Mouse (Mus musculus) intestine, postnatal 0 days (tissue): ENCODE data around the gene Zfp763. TPM values are rescaled to one million over a fixed set of nuclear protein-coding genes. Genes with fewer than 3 reads are reported as not detected.
A peak's percentile ranks its signal among the peaks of the same experiment; 100 is the strongest.
"Not testable (repeated sequence)": the region's sequence is repeated elsewhere in the genome, so short reads cannot be mapped to it uniquely, and the experiment has no call there.

Source experiments
- ATAC-seq: fragments of 200-750 bp; cut with Nextera tagmentation; 2 replicates; pipeline ENCODE4 v1.8.0; 2017; ENCODE audit warnings: mild to moderate bottlenecking, moderate TSS enrichment, moderate library complexity
- H3K27ac ChIP-seq: fragments of 300-500 bp; sonication (generic); 2 replicates; pipeline ENCODE4 v1.5.1; 2014; ENCODE audit warnings: mild to moderate bottlenecking, low read depth, low read length, moderate library complexity
- H3K27me3 ChIP-seq: fragments of 300-500 bp; sonication (generic); replicated peaks from 2 replicates; pipeline ENCODE4 v1.6.1; 2014; ENCODE audit warnings: low read length, mixed read lengths; ENCODE audit not compliant: control insufficient read depth, insufficient read depth
- H3K36me3 ChIP-seq: fragments of 300-500 bp; sonication (generic); 2 replicates; pipeline ENCODE4 v1.6.1; 2014; ENCODE audit warnings: mild to moderate bottlenecking, moderate library complexity; ENCODE audit not compliant: control insufficient read depth, insufficient read depth
- H3K4me1 ChIP-seq: fragments of 300-500 bp; sonication (generic); replicated peaks from 2 replicates; pipeline ENCODE4 v1.6.1; 2014; ENCODE audit warnings: antibody characterized with exemption, low read length, mixed read lengths; ENCODE audit not compliant: control insufficient read depth, insufficient read depth
- H3K4me2 ChIP-seq: fragments of 300-500 bp; sonication (generic); replicated peaks from 2 replicates; pipeline ENCODE4 v1.6.1; 2014; ENCODE audit warnings: low read depth, mild to moderate bottlenecking, moderate library complexity
- H3K4me3 ChIP-seq: fragments of 300-500 bp; sonication (generic); 2 replicates; pipeline ENCODE4 v1.5.1; 2014; ENCODE audit warnings: low read depth, low read length
- H3K9ac ChIP-seq: fragments of 300-500 bp; sonication (generic); 2 replicates; pipeline ENCODE4 v1.6.1; 2014; ENCODE audit warnings: mild to moderate bottlenecking, low read depth, low read length
- H3K9me3 ChIP-seq: fragments of 300-500 bp; sonication (generic); 2 replicates; pipeline ENCODE4 v1.6.1; 2016; ENCODE audit warnings: mixed run types; ENCODE audit not compliant: control insufficient read depth
- CTCF ChIP-seq: sonication (generic); IDR thresholded peaks from 2 replicates; pipeline ENCODE4 v1.5.1; 2016; ENCODE audit warnings: low read depth, mild to moderate bottlenecking, control low read depth, antibody characterized with exemption, moderate library complexity
- WGBS: fragments of 180-500 bp; shearing (Covaris S2); extraction: QIAGEN DNeasy Blood & Tissue Kit; methylation state at CpG from one replicate; pipeline ENCODE4 v1.1.7; 2014; 5-methylcytosine and 5-hydroxymethylcytosine counted together
- polyA plus RNA-seq: library from polyadenylated mRNA; unstranded; fragments of >200 nt; fragmentation: Nextera tagmentation; extraction: Ambion mirVana; gene quantifications from 2 replicates; pipeline ENCODE4 v1.2.1, GENCODE M21; 2015

The Zfp763 gene
- polyA plus RNA-seq: 3.7 and 4.1 TPM in 2 replicates

DNA sequence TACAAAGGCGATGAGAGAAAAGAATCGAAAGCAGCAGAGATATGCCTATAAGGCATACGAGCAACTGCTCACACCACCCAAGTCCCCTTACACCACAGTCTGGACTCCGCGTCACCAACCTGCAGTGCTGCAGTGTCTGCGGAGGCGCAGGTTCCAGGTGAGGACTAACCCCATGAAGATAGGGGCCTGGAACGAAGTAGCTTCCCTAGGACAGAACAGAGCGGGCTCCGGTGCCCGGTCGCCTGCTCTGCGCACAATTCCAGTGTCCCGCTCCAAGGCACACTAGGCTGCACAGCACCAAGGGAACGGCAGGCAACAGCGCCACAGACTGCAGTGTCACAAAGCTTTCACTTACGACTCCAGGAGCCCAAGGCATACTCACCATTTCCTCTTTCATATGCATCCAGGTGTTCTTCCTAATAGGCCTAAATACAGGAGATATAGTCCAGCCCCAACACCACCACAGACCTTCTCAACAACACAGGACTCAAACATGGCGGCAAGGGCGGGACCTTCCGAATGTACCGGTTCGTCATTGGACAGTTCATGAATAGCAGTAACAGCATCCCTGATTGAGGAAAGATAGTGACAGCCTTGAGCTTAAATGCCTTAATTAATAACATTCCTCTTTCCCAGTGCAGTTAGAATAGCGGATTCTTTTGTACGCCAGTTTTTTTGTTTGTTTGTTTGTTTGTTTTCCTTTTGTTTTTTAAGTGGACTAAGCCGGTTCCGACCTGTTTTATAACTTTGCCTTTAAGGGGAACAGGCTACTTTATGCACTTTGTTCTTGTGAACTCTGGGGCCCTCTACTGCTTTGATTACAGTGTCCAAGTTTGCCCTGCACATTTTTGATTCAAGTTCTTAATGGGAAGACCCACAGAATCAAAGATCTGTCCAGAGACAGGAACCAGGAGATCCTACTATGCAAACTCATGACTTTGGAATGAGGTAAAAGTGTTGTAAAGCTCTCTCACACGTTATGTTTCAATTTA, at the start of gene Zfp763:
TSS of gene Zfp763 (minus strand) at position 503 of the 992 bp plus-strand sequence.
- Histone ChIP-seq H3K9me3 (no peaks in the 10 kb centered on the region), H3K27me3 (no peaks in the 10 kb centered on the region), H3K36me3 (no peaks in the 10 kb centered on the region), H3K9ac (peak within 1 kb of the TSS; percentile 63), H3K4me3 (peak within 1 kb of the TSS; percentile 66), H3K4me1 (no peaks in the 10 kb centered on the region), H3K4me2 (peak within 1 kb of the TSS; percentile 58), H3K27ac (peak within 1 kb of the TSS; percentile 78)
- peak; percentile 46 for TF ChIP-seq CTCF
- ATAC-seq: peak; percentile 96
- 3% methylated on average over 27 of the region's 27 CpGs for WGBS

DNA sequence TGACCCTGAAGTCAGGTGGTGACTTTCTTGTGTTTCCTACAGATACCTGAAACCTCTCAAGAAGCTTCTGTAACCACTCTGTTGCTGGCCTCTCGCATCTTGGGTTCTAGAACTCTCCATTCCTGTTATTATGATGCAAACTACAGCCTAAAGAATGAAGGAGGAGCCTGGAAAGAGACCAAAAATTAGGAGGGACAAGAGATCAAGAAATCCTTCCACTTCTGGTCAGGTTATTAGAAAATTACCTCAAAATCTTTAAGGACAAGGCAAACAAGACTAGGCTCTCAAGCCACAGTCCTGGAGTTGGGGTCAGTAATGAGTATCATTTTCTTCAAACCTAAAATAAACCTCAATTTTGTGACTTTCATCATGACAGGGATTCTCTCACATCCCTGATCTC, 34.8 kb upstream of the Zfp763 start, which contains the start of gene 4921501E09Rik:
TSS of gene 4921501E09Rik (minus strand) at position 101 of the 400 bp plus-strand sequence.
- Histone ChIP-seq H3K9ac (no peak within 1 kb of the TSS), H3K9me3 (no peaks in the 10 kb centered on the region), H3K27me3 (no peaks in the 10 kb centered on the region), H3K36me3 (no peaks in the 10 kb centered on the region), H3K27ac (no peak within 1 kb of the TSS), H3K4me3 (no peak within 1 kb of the TSS), H3K4me2 (no peak within 1 kb of the TSS), H3K4me1 (no peaks in the 10 kb centered on the region)
- WGBS: 58% methylated on average over 1 of the region's 1 CpGs
- TF ChIP-seq CTCF: no peak
- ATAC-seq: no peak

DNA sequence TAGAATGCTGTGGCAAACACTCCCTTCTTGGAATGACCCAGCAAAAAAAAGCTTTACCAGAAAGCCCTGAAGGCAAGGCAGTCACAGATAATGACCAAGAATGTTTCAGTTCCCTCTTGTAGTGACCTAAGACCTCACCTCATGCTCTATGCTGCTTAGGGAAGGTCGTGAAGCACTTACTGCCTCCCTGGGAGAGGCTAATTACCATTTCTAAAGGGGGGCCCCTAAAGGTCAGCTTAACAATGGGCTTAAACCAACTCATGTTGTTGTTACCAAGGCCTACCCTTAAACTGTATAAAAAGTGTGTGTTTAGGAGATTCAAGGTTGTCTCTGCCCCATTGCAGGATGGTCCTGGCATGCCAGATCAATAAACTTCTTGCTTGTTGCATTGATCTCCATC, 29.8 kb upstream of the Zfp763 start:
- no peaks in the 10 kb centered on the region for H3K4me1 ChIP-seq
- 7% methylated on average over 1 of the region's 1 CpGs for WGBS

DNA sequence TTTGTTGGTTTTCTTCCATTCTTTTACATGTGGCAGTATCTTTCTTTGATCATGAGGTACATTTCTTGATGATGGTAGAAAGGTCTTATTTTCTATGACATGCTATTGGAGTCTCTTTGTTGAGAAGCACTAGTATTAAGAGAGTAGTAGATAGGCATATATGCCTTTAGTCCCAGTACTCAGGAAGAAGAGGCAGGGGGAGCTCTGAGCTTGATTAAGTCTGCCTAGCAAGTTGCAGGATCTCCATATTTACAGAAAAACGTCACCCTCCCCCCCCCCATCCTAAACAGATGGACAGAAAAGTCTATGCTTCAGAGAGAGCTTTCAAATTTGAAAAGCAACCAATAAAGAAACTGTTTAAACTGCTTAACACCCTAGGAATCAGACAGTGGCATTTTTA, 25.6 kb upstream of the Zfp763 start:
- Histone ChIP-seq H3K27me3 (no peaks in the 10 kb centered on the region), H3K4me1 (no peaks in the 10 kb centered on the region), H3K4me2 (no peak overlapping the region), H3K36me3 (no peaks in the 10 kb centered on the region), H3K27ac (no peak overlapping the region), H3K9ac (no peak overlapping the region), H3K9me3 (no peaks in the 10 kb centered on the region), H3K4me3 (no peak overlapping the region)
- TF ChIP-seq CTCF: peak; percentile 34; the same call in 1 of the 2 replicates
- WGBS: 0% methylated on average over 1 of the region's 1 CpGs
- ATAC-seq: no peak

More for the DNA sequence above, 29.8 kb upstream of the Zfp763 start:
- Histone ChIP-seq H3K27me3 (no peaks in the 10 kb centered on the region), H3K4me3 (no peak overlapping the region), H3K9me3 (no peaks in the 10 kb centered on the region), H3K9ac (no peak overlapping the region), H3K36me3 (no peaks in the 10 kb centered on the region), H3K4me2 (no peak overlapping the region), H3K27ac (no peak overlapping the region)
- TF ChIP-seq CTCF: no peak
- no peak for ATAC-seq

DNA sequence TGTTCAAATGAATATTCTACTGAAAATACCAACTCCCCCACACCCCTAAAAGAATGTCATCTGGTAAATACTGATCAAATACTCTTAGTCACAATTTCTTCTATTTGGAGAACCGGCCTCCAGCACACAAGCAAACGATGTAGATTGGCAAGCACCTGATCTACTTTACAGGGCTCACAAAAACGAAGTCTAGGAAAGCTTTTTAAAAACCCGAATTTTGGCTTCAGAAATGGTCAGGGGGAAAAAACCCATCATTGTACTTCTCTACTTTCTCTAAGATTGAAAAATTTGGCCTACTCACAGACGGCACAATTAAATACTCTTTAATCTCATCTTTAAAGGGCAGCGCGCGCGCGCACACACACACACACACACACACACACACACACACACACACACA, 826 bp downstream of the Zfp763 start:
- 7% methylated on average over 10 of the region's 10 CpGs for WGBS
- Histone ChIP-seq H3K4me3 (peak overlapping the region; percentile 66), H3K4me2 (peak overlapping the region; percentile 58), H3K27me3 (no peaks in the 10 kb centered on the region), H3K36me3 (no peaks in the 10 kb centered on the region), H3K9ac (no peak overlapping the region), H3K27ac (no peak overlapping the region), H3K4me1 (no peaks in the 10 kb centered on the region), H3K9me3 (peaks cover 2% of the 10 kb centered on the region; the same call in 1 of the 2 replicates)
- TF ChIP-seq CTCF: no peak
- no peak for ATAC-seq

DNA sequence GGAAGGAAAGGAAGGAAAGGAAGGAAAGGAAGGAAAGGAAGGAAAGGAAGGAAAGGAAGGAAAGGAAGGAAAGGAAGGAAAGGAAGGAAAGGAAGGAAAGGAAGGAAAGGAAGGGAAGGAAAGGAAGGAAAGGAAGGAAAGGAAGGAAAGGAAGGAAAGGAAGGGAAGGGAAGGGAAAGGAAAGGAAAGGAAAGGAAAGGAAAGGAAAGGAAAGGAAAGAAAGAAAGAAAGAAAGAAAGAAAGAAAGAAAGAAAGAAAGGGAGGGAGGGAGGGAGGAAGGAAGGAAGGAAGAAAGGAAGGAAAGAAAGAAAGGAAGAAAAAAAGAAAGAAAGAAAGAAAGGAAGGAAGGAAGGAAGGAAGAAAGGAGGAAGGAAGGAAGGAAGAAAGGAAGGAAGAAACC, 12.8 kb downstream of the Zfp763 start:
- not testable (repeated sequence) for H3K27ac ChIP-seq, H3K4me2 ChIP-seq, H3K4me3 ChIP-seq, H3K4me1 ChIP-seq, ATAC-seq, H3K9ac ChIP-seq, H3K27me3 ChIP-seq
- Histone ChIP-seq H3K36me3 (peaks cover 41% of the 10 kb centered on the region), H3K9me3 (peaks cover 37% of the 10 kb centered on the region)
